7 mouse cellular contexts compared by ENCODE assay signal in genomic region chr4:114909602-114910484, GRCm38 (mm10). TPM values are rescaled to one million over a fixed set of nuclear protein-coding genes. Genes with fewer than 3 reads are reported as not detected.
DNase-seq lines count a peak whose midpoint lies in the region; ATAC-seq and TF ChIP-seq lines count a peak whose summit lies in the region.

No protein-coding gene starts in this region.

- peak; percentile 89 for DNase-seq in ZHBTc4 (ENCODE audit: low read depth, low spot score)
- no peak for DNase-seq in forebrain, embryonic 14.5 days (ENCODE audit: low spot score)
- DNase-seq in kidney, postnatal 0 days (ENCODE audit: low spot score) = peak; percentile 85
- DNase-seq in layer of hippocampus, adult 11-12 months (ENCODE audit: low spot score) = no peak

- H3K9me3 ChIP-seq in E14TG2a.4 (ENCODE audit: low read length) = no peaks in the 10 kb centered on the region
- H3K9me3 ChIP-seq in forebrain, embryonic 14.5 days (replicated peaks; ENCODE audit: control insufficient read depth, low read length) = no peaks in the 10 kb centered on the region
- no peaks in the 10 kb centered on the region for H3K9me3 ChIP-seq in kidney, postnatal 0 days (replicated peaks; ENCODE audit: low read length)
- no peaks in the 10 kb centered on the region for H3K9me3 ChIP-seq in stomach, embryonic 16.5 days (replicated peaks; ENCODE audit: control insufficient read depth, low read length)

- no peak overlapping the region for H3K9ac ChIP-seq in forebrain, embryonic 14.5 days (ENCODE audit: low read length)
- peak overlapping the region; percentile 83; the same call in 1 of the 2 replicates for H3K9ac ChIP-seq in kidney, postnatal 0 days (ENCODE audit: low read depth, low read length)
- H3K9ac ChIP-seq in stomach, embryonic 16.5 days (ENCODE audit: low read length) = peak overlapping the region; percentile 69; the same call in 1 of the 2 replicates

- H3K27ac ChIP-seq in forebrain, embryonic 14.5 days (ENCODE audit: low read depth, low read length) = no peak overlapping the region
- H3K27ac ChIP-seq in kidney, postnatal 0 days = peak overlapping the region; percentile 88
- no peak overlapping the region for H3K27ac ChIP-seq in stomach, embryonic 16.5 days (ENCODE audit: low read length)

- 2% methylated on average over 20 of the region's 20 CpGs for WGBS in forebrain, embryonic 14.5 days
- WGBS in kidney, postnatal 0 days = 4% methylated on average over 20 of the region's 20 CpGs
- WGBS in stomach, embryonic 16.5 days = 3% methylated on average over 20 of the region's 20 CpGs

- H3K4me3 ChIP-seq in E14TG2a.4 (replicated peaks; ENCODE audit: low read length) = peak overlapping the region; percentile 79
- peak overlapping the region; percentile 39; the same call in 1 of the 2 replicates for H3K4me3 ChIP-seq in forebrain, embryonic 14.5 days (ENCODE audit: low read depth, low read length)
- peak overlapping the region; percentile 68 for H3K4me3 ChIP-seq in kidney, postnatal 0 days (replicated peaks; ENCODE audit: low read depth, low read length)
- peak overlapping the region; percentile 62 for H3K4me3 ChIP-seq in stomach, embryonic 16.5 days (replicated peaks; ENCODE audit: low read length)

- ATAC-seq in forebrain, embryonic 14.5 days = no peak
- ATAC-seq in kidney, postnatal 0 days (replicated peaks; ENCODE audit: low FRiP score, low read depth) = 0 out of 2 replicates have a peak, but pooled peaks have one; percentile 8
- ATAC-seq in megakaryocyte progenitor cell, adult 5-6 weeks (replicated peaks; ENCODE audit: poor library complexity) = peak; percentile 53
- no peak for ATAC-seq in stomach, embryonic 16.5 days (ENCODE audit: insufficient read depth, low FRiP score)

- H3K4me2 ChIP-seq in forebrain, embryonic 14.5 days (ENCODE audit: low read length) = peak overlapping the region; percentile 62; the same call in 1 of the 2 replicates
- peak overlapping the region; percentile 82 for H3K4me2 ChIP-seq in kidney, postnatal 0 days (ENCODE audit: low read length)
- peak overlapping the region; percentile 99 for H3K4me2 ChIP-seq in stomach, embryonic 16.5 days (ENCODE audit: low read depth, low read length)

- H3K36me3 ChIP-seq in E14TG2a.4 (ENCODE audit: insufficient read depth, low read length) = no peaks in the 10 kb centered on the region
- H3K36me3 ChIP-seq in forebrain, embryonic 14.5 days (ENCODE audit: control insufficient read depth, insufficient read depth, low read length) = no peaks in the 10 kb centered on the region
- no peaks in the 10 kb centered on the region for H3K36me3 ChIP-seq in kidney, postnatal 0 days (ENCODE audit: insufficient read depth, low read length)
- no peaks in the 10 kb centered on the region for H3K36me3 ChIP-seq in stomach, embryonic 16.5 days (ENCODE audit: control insufficient read depth, insufficient read depth, low read length)

- H3K27me3 ChIP-seq in E14TG2a.4 (ENCODE audit: insufficient read depth, low read length) = peaks cover 97% of the 10 kb centered on the region
- H3K27me3 ChIP-seq in forebrain, embryonic 14.5 days (replicated peaks; ENCODE audit: control insufficient read depth, insufficient read depth, low read length) = peaks cover 97% of the 10 kb centered on the region
- H3K27me3 ChIP-seq in kidney, postnatal 0 days (ENCODE audit: insufficient read depth, low read length) = peaks cover 22% of the 10 kb centered on the region; the same call in 1 of the 2 replicates
- H3K27me3 ChIP-seq in stomach, embryonic 16.5 days (ENCODE audit: control insufficient read depth, insufficient read depth, low read length) = peaks cover 95% of the 10 kb centered on the region

- peaks cover 31% of the 10 kb centered on the region for H3K4me1 ChIP-seq in E14TG2a.4 (replicated peaks; ENCODE audit: low read depth, low read length)
- peaks cover 9% of the 10 kb centered on the region for H3K4me1 ChIP-seq in forebrain, embryonic 14.5 days (ENCODE audit: control insufficient read depth, insufficient read depth, low read length)
- H3K4me1 ChIP-seq in kidney, postnatal 0 days (replicated peaks; ENCODE audit: insufficient read depth, low read length) = peaks cover 11% of the 10 kb centered on the region; the same call in 1 of the 2 replicates
- 0 out of 2 replicates have a peak, but pooled peaks cover 4% of the 10 kb centered on the region for H3K4me1 ChIP-seq in stomach, embryonic 16.5 days (ENCODE audit: control insufficient read depth, insufficient read depth, low read length)

- TF ChIP-seq CTCF in E14TG2a.4 (conservative IDR thresholded peaks at IDR 0.05; ENCODE audit: low read length) = peak; percentile 77
- TF ChIP-seq CTCF in kidney, postnatal 0 days (IDR thresholded peaks at IDR 0.05; ENCODE audit: low read depth) = peak; percentile 78

RNA-seq across cellular contexts. Expression of gene Foxd2, which starts 1.2 kb away (rescaled TPM):
- polyA plus RNA-seq in forebrain, embryonic 14.5 days (2014; fragmentation: Nextera tagmentation; extraction: Ambion mirVana) = 0.27 and 0.38 TPM in 2 replicates
- polyA plus RNA-seq in kidney, postnatal 0 days (2015; fragmentation: Nextera tagmentation; extraction: Ambion mirVana) = 3.9 and 6.3 TPM in 2 replicates
- total RNA-seq in megakaryocyte progenitor cell, adult 5-6 weeks (2015) = 0.12 and 0.29 TPM in 2 replicates
- total RNA-seq in megakaryocyte progenitor cell, adult 5-6 weeks (2017) = 0.27 TPM in 1 of 2 replicates, not detected in the other
- not detected in 2 replicates for polyA plus RNA-seq in stomach, embryonic 16.5 days (2015; fragmentation: Nextera tagmentation; extraction: Ambion mirVana)

RNA-seq across cellular contexts. Expression of gene Foxe3, which starts 16.0 kb away (rescaled TPM):
- not detected in 2 replicates for polyA plus RNA-seq in forebrain, embryonic 14.5 days (2014; fragmentation: Nextera tagmentation; extraction: Ambion mirVana)
- not detected in 2 replicates for polyA plus RNA-seq in kidney, postnatal 0 days (2015; fragmentation: Nextera tagmentation; extraction: Ambion mirVana)
- not detected in 2 replicates for total RNA-seq in megakaryocyte progenitor cell, adult 5-6 weeks (2015)
- total RNA-seq in megakaryocyte progenitor cell, adult 5-6 weeks (2017) = not detected in 2 replicates
- polyA plus RNA-seq in stomach, embryonic 16.5 days (2015; fragmentation: Nextera tagmentation; extraction: Ambion mirVana) = not detected in 2 replicates

Comparison
In these comparisons a context has a peak if more than half of its experiments do, and no peak if none do; other contexts are left out.
1. DNase-seq: peak in ZHBTc4 (single experiment) and kidney, postnatal 0 days (single experiment); none in forebrain, embryonic 14.5 days (single experiment) and layer of hippocampus, adult 11-12 months (single experiment).
2. ATAC-seq: peak in kidney, postnatal 0 days (single experiment) and megakaryocyte progenitor cell, adult 5-6 weeks (single experiment); none in forebrain, embryonic 14.5 days (single experiment) and stomach, embryonic 16.5 days (single experiment).
3. Peak in every context shown above with its lines, with median percentiles within 50 percentile points of each other: H3K4me3 ChIP-seq and H3K4me2 ChIP-seq.